Mouse (Mus musculus): ENCODE data around the gene Lipk. TPM values are rescaled to one million over a fixed set of nuclear protein-coding genes. Genes with fewer than 3 reads are reported as not detected.

Lipk gene
- total RNA-seq (2021): not detected
- long read RNA-seq, partial matches to known transcripts: 1 of 1 reads
- long read RNA-seq, other reads (novel, unspliced or antisense): 0 of 1 reads

DNA sequence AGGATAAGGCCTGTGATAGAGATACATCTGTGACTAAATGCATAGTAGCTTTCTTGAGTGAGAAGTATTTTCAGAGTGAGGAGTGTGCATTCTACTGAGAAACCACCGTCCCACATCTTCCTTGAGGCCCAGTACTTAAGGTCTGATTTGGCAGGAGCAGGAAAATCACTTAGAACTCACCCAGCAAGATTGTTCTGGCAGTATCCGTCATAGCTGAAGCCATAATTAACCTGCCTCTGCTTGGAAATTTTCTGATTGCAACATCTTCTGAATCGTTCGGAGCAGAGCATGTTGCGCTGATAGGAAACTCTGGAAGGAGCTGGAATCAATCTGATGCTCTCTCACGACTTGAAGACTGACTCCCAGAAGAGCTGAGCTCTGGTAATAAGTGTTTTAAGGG, at the start of gene Lipk:
TSS of gene Lipk (plus strand) at position 289 of the 400 bp plus-strand sequence.
- DNase-seq (ENCODE audit: low spot score in 2 of 2): no peak

DNA sequence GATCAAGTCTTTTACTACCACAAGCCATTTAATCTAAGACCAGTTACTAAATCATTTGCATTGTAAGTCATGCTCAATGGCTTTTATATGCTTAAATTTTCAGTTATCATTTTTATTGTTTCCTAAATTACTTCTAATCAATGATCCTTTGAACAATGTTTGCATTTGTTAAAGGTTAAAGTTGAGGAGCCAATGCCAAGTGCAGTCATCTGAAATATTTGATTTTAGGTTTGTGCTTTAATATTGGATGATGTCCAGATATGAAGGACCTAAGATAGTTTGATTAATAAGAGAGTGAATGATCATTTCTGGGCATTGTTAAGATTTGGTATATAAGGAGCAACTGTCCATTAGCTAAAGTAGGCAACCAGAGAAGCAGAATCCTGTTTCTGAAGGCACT, 47.2 kb upstream of the Lipk start, which contains the start of gene Lipf:
TSS of gene Lipf (plus strand) at position 301 of the 400 bp plus-strand sequence.
- no peak for DNase-seq (ENCODE audit: low spot score in 2 of 2)

DNA sequence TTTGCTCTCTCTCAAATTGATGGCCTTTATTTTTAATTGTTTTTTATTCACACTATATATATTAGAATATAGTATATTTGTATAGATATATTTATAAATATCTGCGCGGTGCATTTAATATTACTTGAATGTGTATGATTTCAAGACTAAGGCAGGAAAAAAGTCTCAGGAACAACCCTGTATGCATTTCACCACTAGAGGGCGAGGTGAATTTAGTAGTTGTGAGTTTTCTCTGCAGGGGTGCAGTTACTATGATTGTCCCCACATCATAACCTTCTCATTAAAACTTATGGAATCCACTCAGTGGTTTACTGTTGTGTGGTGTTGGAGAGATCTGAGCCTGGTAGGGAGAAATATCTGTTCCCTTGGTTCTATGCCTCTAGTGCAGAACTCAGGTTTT, 29.1 kb upstream of the Lipk start:
- peak; percentile 4 to 10 for DNase-seq (ENCODE audit: low spot score in 2 of 2)

DNA sequence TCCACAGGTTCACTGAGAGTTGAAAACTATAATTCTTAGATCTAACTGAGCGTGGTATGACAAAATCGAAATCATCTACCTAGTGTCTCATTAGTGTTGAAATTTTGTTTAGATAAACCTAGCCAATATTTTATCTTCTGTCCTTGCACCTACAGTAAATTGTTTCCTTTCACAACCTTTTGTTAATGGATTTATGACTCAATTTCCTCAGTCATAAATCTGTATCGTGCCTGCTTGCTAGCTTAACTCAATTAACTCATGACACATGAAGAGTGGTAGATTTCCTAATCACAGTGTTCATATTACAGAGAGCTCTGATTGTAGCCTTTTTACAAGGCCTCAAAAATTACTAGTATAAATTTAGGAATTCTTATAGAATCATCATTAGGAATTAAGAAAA, 25.0 kb upstream of the Lipk start:
- no peak for DNase-seq (ENCODE audit: low spot score in 2 of 2)

DNA sequence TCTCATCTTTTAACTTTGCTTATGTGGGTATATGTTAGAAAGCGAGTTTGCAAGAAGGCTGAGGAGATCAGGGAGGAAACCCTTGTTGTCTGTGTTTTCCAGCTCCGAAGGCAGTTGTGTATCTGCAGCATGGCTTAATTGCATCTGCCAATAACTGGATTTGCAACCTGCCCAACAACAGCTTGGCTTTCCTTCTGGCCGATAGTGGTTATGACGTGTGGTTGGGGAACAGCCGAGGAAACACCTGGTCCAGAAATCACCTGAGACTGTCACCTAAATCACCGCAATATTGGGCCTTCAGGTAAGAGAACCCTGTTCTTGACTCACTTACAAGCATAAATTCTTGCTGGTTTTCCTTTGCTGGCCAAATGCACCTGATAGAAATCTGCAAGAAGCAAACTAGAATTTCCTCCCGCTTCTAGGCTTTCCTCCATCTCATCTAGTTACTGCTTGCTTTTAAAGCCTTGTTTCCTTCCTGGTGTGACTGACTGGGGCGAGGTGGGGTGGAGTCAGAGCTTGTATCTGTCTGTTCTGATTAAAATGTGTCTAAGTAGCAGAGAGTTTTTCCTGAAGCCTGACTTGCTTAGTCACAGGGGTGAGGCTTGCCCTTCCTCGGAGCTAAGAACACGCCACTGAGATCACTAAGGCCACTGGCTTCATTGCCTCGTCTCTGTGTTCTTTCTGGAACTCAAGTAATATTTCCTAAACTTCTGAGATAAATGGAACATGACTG, 13.5 kb downstream of the Lipk start:
- no peak for DNase-seq (ENCODE audit: low spot score in 2 of 2)

DNA sequence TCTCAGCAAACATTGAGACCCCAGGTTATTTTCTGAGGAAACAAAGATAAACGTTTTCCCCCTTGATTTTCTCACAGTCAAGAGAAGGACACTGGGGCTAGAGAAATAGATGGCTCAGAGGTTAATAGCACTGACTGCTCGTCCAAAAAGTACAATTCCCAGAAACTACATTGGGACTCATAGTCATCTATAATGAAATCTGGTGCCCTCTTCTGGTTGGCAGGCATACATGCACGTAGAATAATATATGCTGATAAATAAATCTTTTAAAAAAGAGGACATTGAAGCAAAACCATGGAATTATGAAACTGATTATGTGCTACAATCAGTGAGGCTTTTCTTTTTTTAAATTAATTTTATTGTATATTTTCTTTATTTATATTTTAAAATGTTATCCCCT, 14.7 kb downstream of the Lipk start:
- no peak for DNase-seq (ENCODE audit: low spot score in 2 of 2)

DNA sequence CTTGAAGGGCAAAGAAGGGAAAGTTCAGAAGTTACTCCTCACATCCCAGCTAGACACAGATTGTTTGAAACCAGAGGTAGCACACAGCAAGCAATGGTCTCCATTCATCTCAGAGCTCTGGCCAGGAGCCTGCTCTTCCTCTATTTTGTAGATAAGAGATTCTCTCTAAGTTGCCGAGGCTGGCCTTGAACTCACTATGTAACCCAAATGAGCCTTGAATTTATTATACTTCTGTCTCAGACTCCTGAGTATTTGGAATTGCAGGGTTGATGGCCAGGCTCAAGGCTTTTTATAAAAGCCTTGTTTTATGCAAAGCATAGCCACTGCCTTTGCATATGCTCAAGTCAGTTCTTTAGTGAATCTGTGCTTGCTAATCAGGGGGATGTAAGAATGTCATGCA, 31.6 kb downstream of the Lipk start:
- no peak for DNase-seq (ENCODE audit: low spot score in 2 of 2)

DNA sequence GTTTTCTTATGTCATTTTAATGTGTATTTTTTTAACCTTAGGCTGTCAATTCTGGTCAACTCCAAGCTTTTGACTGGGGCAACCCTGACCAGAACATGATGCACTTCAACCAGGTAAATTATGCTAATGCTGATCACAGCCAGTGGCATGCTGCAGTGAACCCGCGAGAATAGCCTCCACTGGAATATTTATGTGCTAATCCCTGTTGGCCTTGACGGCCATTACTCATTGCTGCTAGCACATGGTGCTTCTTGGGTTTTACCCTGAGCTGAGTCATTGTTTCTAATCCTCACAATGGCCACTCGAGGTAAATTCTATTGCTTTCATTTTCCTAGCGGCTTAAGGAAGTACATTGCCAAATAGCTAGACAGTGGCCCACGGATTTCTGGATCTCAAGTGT, 34.9 kb downstream of the Lipk start:
- no peak for DNase-seq (ENCODE audit: low spot score in 2 of 2)

DNA sequence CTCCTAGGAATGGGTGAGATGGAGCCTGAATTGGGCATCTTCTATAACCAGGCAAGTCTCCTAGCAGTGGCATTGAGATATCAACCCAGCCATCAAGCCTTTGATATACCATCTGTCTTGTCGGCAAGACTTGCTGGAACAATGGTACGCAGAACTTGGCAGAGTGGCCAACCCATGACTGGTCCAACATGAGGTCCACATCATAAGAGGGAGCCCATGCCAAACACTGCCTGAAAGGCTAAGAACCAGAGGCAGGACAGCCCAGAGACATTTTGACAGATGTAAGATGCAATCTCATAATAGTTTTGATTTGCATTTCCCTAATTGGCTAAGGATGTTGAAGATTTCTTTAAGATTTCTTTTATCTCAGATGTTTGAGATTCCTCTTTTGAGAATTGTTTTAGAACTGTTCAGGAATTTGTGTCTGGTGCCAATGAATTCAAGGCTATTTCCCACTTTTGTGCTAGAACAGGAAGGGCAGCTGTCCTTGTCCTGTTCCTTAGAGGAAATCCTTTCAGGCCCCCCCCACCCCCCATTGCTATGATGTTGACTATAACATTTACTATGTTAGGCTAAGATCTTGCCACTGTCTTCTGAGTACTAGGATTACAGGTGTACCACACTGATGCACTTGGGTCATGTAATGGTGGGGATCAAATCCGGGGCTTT, 41.4 kb downstream of the Lipk start:
- DNase-seq (ENCODE audit: low spot score in 2 of 2): no peak

DNA sequence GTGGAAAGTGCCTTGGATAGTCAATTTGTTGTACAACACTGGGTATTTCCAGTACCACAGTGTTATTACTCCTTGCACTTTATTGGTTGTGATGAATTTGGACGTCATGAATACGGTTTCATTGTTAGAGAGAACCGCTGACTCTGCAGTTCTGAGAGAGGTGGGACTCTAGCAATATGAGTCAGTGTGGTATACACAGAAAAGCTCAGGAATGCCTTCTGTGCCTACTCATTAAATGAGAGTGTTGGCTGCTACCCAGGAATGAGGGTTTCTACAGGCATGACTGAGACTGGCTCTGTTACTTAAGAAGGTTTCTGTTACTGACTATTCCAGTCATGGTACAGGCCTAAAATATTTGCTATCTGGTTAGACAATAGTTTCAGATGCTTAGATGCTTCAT, 43.4 kb downstream of the Lipk start:
- DNase-seq (ENCODE audit: low spot score in 2 of 2): no peak

DNA sequence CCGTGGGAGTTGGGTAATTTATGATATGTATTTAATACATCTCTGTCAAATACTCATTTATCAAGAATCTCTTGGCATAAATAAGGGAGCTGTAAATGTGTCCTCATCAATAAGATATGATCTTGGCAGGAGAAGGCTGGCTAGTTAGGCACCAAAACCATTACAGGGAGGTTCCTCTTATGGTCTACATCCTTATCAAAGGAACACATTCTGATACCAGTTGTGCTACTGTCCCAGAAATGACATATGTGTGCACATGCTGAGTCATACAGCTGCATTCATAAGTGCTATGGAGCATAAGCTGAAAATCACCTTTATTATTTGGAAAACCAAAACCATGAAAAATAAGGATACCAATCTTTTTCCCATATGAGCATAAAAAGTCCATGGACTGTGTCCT, 55.5 kb downstream of the Lipk start:
- DNase-seq (ENCODE audit: low spot score in 2 of 2): no peak

DNA sequence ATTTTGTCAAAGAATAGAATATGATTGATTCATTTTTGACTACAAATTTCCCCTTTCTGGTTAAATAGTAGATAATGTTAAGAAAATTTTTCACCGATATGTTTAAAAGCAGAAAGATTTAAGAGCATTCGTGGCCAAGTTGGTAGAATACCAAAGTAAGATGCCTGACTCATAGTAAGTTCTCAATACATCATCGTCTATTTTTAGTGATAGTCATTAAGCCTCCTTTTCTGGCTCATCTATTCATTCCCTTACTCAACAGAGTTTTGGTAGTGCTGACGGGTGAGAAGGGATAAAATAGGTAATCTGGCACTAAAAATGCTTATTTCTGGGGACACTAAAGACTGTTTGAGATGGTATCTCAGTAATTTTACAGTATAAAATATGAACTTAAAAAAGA, 56.0 kb downstream of the Lipk start:
- DNase-seq (ENCODE audit: low spot score in 2 of 2): no peak

DNA sequence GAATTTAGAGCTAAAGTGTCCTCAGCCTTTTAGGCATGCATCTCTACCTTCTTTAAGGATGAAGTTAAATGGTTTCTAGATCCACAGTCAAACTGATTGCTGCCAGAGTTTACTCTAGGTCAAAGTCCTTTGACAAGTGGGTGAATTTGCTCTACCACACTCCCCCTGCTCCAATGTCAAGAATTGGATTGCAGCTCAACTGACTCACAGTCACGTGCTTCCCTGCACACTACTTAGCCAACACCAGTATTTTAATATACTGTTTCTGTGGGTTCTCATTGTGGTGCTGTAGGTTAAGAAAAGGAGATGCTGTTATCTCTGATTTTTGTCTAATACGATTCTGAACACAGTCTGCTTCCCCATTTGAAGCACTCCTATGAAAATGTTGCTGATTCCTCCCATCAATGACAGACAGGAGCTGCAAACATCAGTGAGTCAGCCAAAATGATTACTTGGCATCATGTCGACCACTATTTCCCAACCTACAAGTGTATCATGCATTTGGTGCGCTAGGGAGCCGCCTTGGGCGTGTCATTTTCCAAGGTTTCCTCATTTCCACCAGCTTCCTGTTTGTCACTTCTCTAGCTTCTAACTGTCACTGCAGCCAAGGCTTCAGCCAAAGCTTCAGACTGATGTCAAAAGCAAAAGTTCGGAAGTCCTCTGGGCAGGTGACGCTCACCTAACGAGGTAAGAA, 58.8 kb downstream of the Lipk start, which contains the start of gene Lipn:
TSS of gene Lipn (plus strand) at position 580 of the 694 bp plus-strand sequence.
- DNase-seq (ENCODE audit: low spot score in 2 of 2): no peak

DNA sequence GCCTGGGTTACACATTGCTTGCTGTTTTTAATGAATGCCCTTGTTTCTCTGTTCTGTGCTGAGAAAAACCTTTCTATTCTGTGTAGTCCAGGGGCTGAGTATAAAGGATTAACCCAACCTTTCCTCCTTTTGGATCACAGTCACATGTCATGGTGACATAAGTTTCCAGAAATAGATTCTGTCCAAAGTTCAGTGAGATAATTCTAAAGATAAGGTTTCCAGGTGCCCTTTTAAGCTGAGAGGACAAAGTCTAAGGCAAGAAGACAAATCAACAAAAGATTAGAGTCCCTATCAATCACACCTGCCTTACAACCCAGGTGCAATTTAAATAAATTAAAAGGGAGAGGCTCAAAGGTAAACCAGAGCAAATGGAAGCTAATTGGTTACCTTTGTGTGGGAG, 66.1 kb downstream of the Lipk start:
- DNase-seq (ENCODE audit: low spot score in 2 of 2): no peak

DNA sequence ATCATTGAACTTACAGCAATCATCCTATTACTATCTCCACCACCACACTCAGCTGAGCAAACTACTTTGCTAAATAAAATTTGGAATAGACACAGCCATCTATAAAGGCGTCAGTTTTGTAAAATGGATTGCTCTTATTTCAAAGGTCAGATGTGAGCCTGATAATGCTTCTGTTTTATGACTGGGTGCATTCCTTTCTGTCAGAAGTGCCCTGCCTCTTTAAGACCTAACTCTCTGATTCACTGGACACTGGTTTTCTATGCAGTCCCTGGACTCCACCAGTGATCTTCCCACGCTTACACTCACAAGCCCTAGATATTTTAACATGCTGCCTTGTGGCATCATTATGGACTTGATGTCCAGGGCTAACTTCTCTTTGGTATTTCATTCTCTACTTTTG, 70.0 kb downstream of the Lipk start:
- no peak for DNase-seq (ENCODE audit: low spot score in 2 of 2)

DNA sequence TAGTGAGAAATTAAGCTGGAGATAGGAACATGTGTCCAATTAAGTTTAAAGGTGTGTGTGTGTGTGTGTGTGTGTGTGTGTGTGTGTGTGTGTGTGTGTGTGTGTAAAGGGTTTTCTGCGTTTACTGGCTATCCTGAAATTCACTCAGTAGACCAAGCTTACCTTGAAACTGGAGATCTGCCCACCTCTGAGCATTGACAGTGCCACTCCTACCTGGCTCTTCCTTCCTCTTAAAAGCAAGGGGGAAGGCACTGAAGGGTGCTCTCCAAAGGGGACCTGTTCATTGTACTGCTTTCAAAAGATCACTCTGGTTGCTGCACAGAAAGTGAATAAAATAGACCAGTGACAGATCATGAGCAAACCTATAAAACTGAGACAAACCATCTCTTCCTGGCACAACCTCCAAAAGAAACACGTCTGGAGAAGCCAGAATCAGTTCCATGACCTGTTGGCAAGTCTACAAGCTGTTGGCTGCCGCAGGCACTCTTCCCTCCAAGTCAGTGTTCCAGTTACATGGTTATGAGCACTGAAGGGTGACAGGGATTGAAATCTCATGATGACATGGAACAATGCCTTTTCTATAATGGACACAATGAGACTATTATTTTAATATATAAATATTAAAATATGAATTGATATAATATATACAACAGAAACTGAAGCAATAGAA, 81.1 kb downstream of the Lipk start:
- DNase-seq (ENCODE audit: low spot score in 2 of 2): no peak

DNA sequence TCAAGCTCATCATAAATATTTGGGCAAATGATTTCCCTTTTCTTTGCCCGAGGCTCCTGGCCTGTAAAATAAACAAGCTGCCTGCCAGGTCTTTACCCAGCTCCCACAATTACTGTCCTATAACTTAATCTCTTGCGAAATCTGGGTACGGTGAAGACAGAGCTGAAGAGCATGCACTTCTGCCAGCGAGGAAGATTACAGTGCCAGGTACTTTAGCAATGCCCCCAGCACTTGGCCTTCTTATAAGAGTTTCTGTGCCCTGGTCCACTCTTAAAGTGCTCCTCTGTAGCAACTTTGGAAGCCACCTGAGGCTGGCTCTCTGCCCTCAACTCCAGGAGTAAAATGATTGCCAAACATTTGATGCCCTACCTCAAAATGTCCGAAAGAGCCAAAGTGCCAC, 87.3 kb downstream of the Lipk start:
- DNase-seq (ENCODE audit: low spot score in 2 of 2): no peak

DNA sequence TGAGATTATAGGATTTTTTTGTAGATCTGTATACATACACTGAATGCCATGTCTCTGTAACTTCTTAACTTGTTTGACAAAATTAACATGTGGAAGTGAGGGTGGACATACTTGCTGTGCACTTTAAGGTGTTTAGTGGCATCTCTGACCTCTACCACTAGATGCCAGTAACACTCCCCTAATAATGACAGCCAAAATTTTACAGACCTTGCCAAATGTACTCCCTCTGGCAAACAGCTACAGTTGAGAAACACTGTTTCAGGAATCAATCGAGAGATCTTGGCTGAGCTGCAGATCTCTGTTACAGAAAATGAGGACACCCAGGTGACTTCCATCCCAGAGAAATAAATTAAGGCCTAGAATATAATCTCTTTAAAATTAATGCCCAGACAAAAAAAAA, 88.1 kb downstream of the Lipk start:
- DNase-seq (ENCODE audit: low spot score in 2 of 2): no peak
